Mouse (Mus musculus) stomach, postnatal 0 days (tissue): ENCODE data around the gene Slc32a1. TPM values are rescaled to one million over a fixed set of nuclear protein-coding genes. Genes with fewer than 3 reads are reported as not detected.

Experiments
- ATAC-seq: fragments of 200-750 bp; cut with Nextera tagmentation; 2 replicates; pipeline ENCODE4 v1.8.0; 2017; ENCODE audit not compliant: low FRiP score, low TSS enrichment
- DNase-seq: peaks from one replicate; pipeline ENCODE4 v3.0.0-alpha.2; 2016; ENCODE audit warnings: low spot score
- H3K27ac ChIP-seq: fragments of 300-500 bp; sonication (generic); replicated peaks from 2 replicates; pipeline ENCODE4 v1.5.1; 2014; ENCODE audit warnings: mild to moderate bottlenecking, control low read depth
- H3K27me3 ChIP-seq: fragments of 300-500 bp; sonication (generic); 2 replicates; pipeline ENCODE4 v1.6.1; 2014; ENCODE audit warnings: low read length; ENCODE audit not compliant: control insufficient read depth, insufficient read depth
- H3K36me3 ChIP-seq: fragments of 300-500 bp; sonication (generic); 2 replicates; pipeline ENCODE4 v1.6.1; 2014; ENCODE audit warnings: low read length, mixed read lengths; ENCODE audit not compliant: control insufficient read depth, insufficient read depth
- H3K4me1 ChIP-seq: fragments of 300-500 bp; sonication (generic); replicated peaks from 2 replicates; pipeline ENCODE4 v1.6.1; 2014; ENCODE audit warnings: antibody characterized with exemption; ENCODE audit not compliant: control insufficient read depth, insufficient read depth
- H3K4me2 ChIP-seq: fragments of 300-500 bp; sonication (generic); replicated peaks from 2 replicates; pipeline ENCODE4 v1.6.1; 2014; ENCODE audit warnings: low read depth, mild to moderate bottlenecking, control low read depth, moderate library complexity
- H3K4me3 ChIP-seq: fragments of 300-500 bp; sonication (generic); 2 replicates; pipeline ENCODE4 v1.5.1; 2014; ENCODE audit warnings: low read depth, low read length, control low read depth
- H3K9ac ChIP-seq: fragments of 300-500 bp; sonication (generic); 2 replicates; pipeline ENCODE4 v1.6.1; 2014; ENCODE audit warnings: mild to moderate bottlenecking, low read length, control low read depth, mixed read lengths
- H3K9me3 ChIP-seq: fragments of 300-500 bp; sonication (generic); 2 replicates; pipeline ENCODE4 v1.6.1; 2016; ENCODE audit warnings: low read length; ENCODE audit not compliant: control insufficient read depth
- CTCF ChIP-seq: IDR thresholded peaks from 2 replicates; pipeline ENCODE4 v1.5.1; 2016; ENCODE audit warnings: antibody characterized with exemption, low read depth, mild to moderate bottlenecking, moderate library complexity
- EP300 ChIP-seq: optimal IDR thresholded peaks from 2 replicates; pipeline ENCODE3; 2016; ENCODE audit warnings: antibody characterized with exemption
- WGBS: fragments of 180-500 bp; shearing (Covaris S2); extraction: QIAGEN DNeasy Blood & Tissue Kit; methylation state at CpG from one replicate; pipeline ENCODE4 v1.1.7; 2014; 5-methylcytosine and 5-hydroxymethylcytosine counted together
- polyA plus RNA-seq: library from polyadenylated mRNA; unstranded; fragments of >200 nt; fragmentation: Nextera tagmentation; extraction: Ambion mirVana; gene quantifications from 2 replicates; pipeline ENCODE4 v1.2.1, GENCODE M21; 2015

The Slc32a1 gene
- polyA plus RNA-seq, 1 experiment from 2014 or later = not detected

DNA sequence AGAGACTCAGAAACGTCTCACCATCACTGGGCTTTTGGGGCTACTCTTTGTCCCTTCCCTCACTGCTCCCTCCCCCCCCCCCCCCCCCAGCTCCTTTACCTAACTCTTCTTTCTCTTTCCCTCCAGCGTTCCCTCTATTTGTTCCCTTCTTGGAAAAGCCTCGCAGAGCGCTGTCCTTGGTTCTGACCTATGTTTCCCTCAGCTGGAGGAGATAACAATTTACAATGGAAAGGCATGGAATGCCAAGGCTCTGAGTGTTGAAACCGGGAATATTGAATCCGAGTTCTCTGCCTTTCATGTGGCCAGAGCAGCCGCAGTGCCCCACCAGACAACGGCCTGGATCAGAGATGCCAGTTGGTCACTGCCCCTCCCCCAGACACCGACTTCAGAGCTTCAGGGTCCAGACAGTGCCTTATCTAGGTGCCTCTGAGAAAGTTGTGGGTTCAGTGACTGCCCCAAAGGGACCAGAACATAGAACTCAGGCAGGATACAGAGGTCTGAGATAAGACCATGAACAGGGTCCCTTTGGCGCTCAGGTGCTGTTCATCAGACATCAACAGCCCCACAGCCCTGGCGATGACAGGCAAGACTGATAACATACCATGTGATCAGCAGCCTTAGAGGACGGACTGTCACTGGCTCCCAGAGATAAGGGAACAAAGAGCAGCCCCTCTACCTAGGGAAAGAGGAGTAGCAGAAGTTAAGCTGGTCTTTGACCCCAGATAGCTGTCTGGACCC, 25.8 kb upstream of the Slc32a1 start:
- Histone ChIP-seq H3K9ac (no peak overlapping the region), H3K4me1 (no peaks in the 10 kb centered on the region), H3K4me3 (no peak overlapping the region), H3K4me2 (no peak overlapping the region), H3K27me3 (no peaks in the 10 kb centered on the region), H3K27ac (no peak overlapping the region), H3K9me3 (no peaks in the 10 kb centered on the region), H3K36me3 (no peaks in the 10 kb centered on the region)
- WGBS = 10% methylated on average over 12 of the region's 12 CpGs
- ATAC-seq (no peak), DNase-seq (peak; percentile 56)
- TF ChIP-seq CTCF (no peak), EP300 (no peak)

DNA sequence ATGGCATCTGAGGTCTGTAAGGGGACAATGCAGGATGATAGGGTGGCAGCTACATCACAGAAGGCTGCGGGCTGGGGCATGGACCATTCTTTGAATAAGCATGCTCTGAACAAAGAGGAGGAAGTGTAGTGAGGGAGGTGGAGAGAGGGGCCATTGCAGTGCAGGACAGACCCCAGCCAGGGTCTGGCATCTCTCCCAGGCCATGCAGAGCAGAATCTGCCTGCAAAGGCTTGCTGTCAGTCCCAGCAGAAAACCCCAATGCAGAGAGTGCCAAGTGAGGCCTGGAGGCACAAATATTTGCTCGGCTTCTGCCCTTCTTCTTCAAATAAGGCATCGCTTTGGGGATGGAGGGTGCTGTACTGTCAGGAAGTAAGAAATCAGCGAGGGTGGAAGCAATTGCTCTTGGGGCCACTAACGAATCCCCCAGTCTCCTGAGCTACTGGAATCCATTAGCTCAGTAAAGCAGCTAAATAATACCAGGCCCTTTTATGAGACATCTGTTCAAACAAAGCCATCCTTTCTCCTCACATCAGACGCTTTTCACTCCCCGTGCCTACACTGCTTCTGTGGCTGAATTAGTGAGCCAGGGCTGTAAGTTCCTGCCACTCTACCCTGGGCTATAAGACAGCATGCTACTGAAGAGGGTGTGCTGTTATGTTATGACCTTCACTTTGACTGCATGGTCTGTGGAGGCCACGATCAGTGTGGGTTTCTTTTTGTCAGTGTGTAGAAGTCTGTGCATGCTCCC, 21.9 kb upstream of the Slc32a1 start:
- no peaks in the 10 kb centered on the region for H3K4me1 ChIP-seq
- H3K4me2 ChIP-seq = no peak overlapping the region
- H3K9me3 ChIP-seq = no peaks in the 10 kb centered on the region
- H3K9ac ChIP-seq = no peak overlapping the region
- ATAC-seq (no peak), DNase-seq (no peak)
- no peak overlapping the region for H3K27ac ChIP-seq
- no peaks in the 10 kb centered on the region for H3K36me3 ChIP-seq
- no peak overlapping the region for H3K4me3 ChIP-seq
- H3K27me3 ChIP-seq = no peaks in the 10 kb centered on the region
- 36% methylated on average over 8 of the region's 8 CpGs for WGBS
- TF ChIP-seq CTCF (no peak), EP300 (no peak)

GRCm38 (mm10) chr2:158590495-158590894, 20.1 kb upstream of the Slc32a1 start:
- no peak for ATAC-seq
- no peak overlapping the region for H3K4me2 ChIP-seq
- no peaks in the 10 kb centered on the region for H3K4me1 ChIP-seq
- H3K27me3 ChIP-seq = no peaks in the 10 kb centered on the region
- no peak overlapping the region for H3K27ac ChIP-seq
- DNase-seq = no peak
- H3K9ac ChIP-seq = no peak overlapping the region
- no peak for TF ChIP-seq EP300
- no peak for TF ChIP-seq CTCF
- 61% methylated on average over 3 of the region's 3 CpGs for WGBS
- no peaks in the 10 kb centered on the region for H3K36me3 ChIP-seq
- H3K4me3 ChIP-seq = no peak overlapping the region
- no peaks in the 10 kb centered on the region for H3K9me3 ChIP-seq

GRCm38 (mm10) chr2:158591286-158591685, 19.3 kb upstream of the Slc32a1 start:
- no peak for ATAC-seq
- TF ChIP-seq CTCF = no peak
- no peak for TF ChIP-seq EP300

GRCm38 (mm10) chr2:158593371-158593770, 17.2 kb upstream of the Slc32a1 start:
- TF ChIP-seq EP300 (no peak), CTCF (no peak)
- 77% methylated on average over 4 of the region's 4 CpGs for WGBS
- H3K27me3 ChIP-seq = no peaks in the 10 kb centered on the region
- no peak overlapping the region for H3K27ac ChIP-seq
- no peak for ATAC-seq
- H3K9me3 ChIP-seq = no peaks in the 10 kb centered on the region
- DNase-seq = no peak
- no peaks in the 10 kb centered on the region for H3K4me1 ChIP-seq
- no peak overlapping the region for H3K9ac ChIP-seq
- no peaks in the 10 kb centered on the region for H3K36me3 ChIP-seq
- no peak overlapping the region for H3K4me2 ChIP-seq
- no peak overlapping the region for H3K4me3 ChIP-seq

More at GRCm38 (mm10) chr2:158591286-158591685, 19.3 kb upstream of the Slc32a1 start:
- H3K4me2 ChIP-seq = no peak overlapping the region
- H3K27me3 ChIP-seq = no peaks in the 10 kb centered on the region
- H3K27ac ChIP-seq = no peak overlapping the region
- H3K36me3 ChIP-seq = no peaks in the 10 kb centered on the region
- 49% methylated on average over 5 of the region's 5 CpGs for WGBS
- no peak overlapping the region for H3K4me3 ChIP-seq
- no peak for DNase-seq
- no peaks in the 10 kb centered on the region for H3K9me3 ChIP-seq
- H3K9ac ChIP-seq = no peak overlapping the region
- H3K4me1 ChIP-seq = no peaks in the 10 kb centered on the region

- Histone ChIP-seq H3K9me3 (no peaks in the 10 kb centered on the region), H3K4me3 (no peak overlapping the region), H3K9ac (no peak overlapping the region), H3K27ac (no peak overlapping the region), H3K4me1 (no peaks in the 10 kb centered on the region), H3K27me3 (no peaks in the 10 kb centered on the region), H3K36me3 (no peaks in the 10 kb centered on the region), H3K4me2 (no peak overlapping the region)
- TF ChIP-seq CTCF (no peak), EP300 (no peak)
- WGBS = 0% methylated on average over 12 of the region's 12 CpGs
- no peak for ATAC-seq
- peak; percentile 47 for DNase-seq
These were observed 15.5 kb upstream of the Slc32a1 start for GRCm38 (mm10) chr2:158595103-158595502.
